Comparison of ENCODE assay signal across 18 mouse cellular contexts in the genomic region with DNA sequence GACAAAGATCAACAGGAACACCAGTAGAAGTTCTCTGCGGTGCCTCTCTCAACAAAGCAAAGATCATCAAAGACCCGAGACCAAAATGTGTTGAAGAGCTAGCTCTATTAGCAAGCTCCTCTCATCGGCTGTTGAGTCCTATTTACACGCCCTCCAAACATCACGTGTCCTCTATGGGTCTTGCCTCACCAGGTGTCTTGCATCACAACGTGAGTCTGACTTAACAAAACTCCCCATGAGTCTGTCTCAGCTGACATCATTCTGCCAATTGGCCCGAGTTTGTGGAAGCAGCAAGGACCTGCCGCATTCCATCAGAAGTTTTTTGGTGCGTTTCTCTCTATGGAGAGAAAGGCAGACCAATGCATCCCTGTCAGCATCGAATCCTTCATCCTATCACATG. TPM values are rescaled to one million over a fixed set of nuclear protein-coding genes. Genes with fewer than 3 reads are reported as not detected.
DNase-seq lines count a peak whose midpoint lies in the region; ATAC-seq and TF ChIP-seq lines count a peak whose summit lies in the region.
"Had no signal": no experiment of that assay in that cellular context is flagged by ENCODE, and none has a peak within 500 bp of the region (broad histone marks: within the 10 kb centered on the region; RNA-seq: fewer than 3 reads in every experiment).

No protein-coding gene starts in this region.

- H3K4me3 ChIP-seq in lung, adult 2 months (replicated peaks; ENCODE audit: extremely low read depth, low read depth, low read length) = no peak overlapping the region
- H3K4me3 ChIP-seq in kidney, embryonic 15.5 days (replicated peaks) = no peak overlapping the region
- H3K4me3 ChIP-seq: heart, embryonic 13.5 days; limb, embryonic 15.5 days; midbrain, embryonic 13.5 days had no signal

- no peaks in the 10 kb centered on the region for H3K4me1 ChIP-seq in lung, adult 2 months (ENCODE audit: control insufficient read depth, insufficient read depth, low read length)
- no peaks in the 10 kb centered on the region for H3K4me1 ChIP-seq in kidney, embryonic 15.5 days
- H3K4me1 ChIP-seq: heart, embryonic 13.5 days; limb, embryonic 15.5 days; midbrain, embryonic 13.5 days had no signal

- peaks cover 11% of the 10 kb centered on the region for H3K27me3 ChIP-seq in kidney, embryonic 15.5 days
- H3K27me3 ChIP-seq: limb, embryonic 15.5 days had no signal

- H3K36me3 ChIP-seq in kidney, embryonic 15.5 days = no peaks in the 10 kb centered on the region
- H3K36me3 ChIP-seq: heart, embryonic 13.5 days; limb, embryonic 15.5 days; midbrain, embryonic 13.5 days had no signal

- H3K27ac ChIP-seq in kidney, embryonic 15.5 days = no peak overlapping the region
- H3K27ac ChIP-seq: heart, embryonic 13.5 days; limb, embryonic 15.5 days; midbrain, embryonic 13.5 days had no signal

- no peaks in the 10 kb centered on the region for H3K9me3 ChIP-seq in kidney, embryonic 15.5 days (replicated peaks)
- H3K9me3 ChIP-seq: heart, embryonic 13.5 days; limb, embryonic 15.5 days; midbrain, embryonic 13.5 days had no signal

- DNase-seq in lung, adult 18-20 months = peak; percentile 20 to 48
- no peak for DNase-seq in lung, adult 2 months
- DNase-seq in T-cell, adult 2 months (ENCODE audit: low spot score) = peak; percentile 46
- DNase-seq in lung, postnatal 10 days = peak; percentile 13
- peak; percentile 63 for DNase-seq in naive thymus-derived CD4-positive, alpha-beta T cell, adult 2 months (ENCODE audit: low read depth)
- DNase-seq in embryo, embryonic 9.5 days (ENCODE audit: extremely low spot score) = no peak
- no peak for DNase-seq in kidney, adult 9 months
- DNase-seq: adrenal gland, postnatal 25 days; cerebellum, adult 8-10 months; forebrain, postnatal 0 days; gastrocnemius, postnatal 14 days; heart, postnatal 36 days had no signal

- H3K9ac ChIP-seq in kidney, embryonic 15.5 days = no peak overlapping the region
- H3K9ac ChIP-seq: forebrain, postnatal 0 days; heart, embryonic 13.5 days; limb, embryonic 15.5 days; midbrain, embryonic 13.5 days had no signal

- TF ChIP-seq POLR2A in lung, adult 2 months (IDR thresholded peaks at IDR 0.05; ENCODE audit: borderline replicate concordance, extremely low read depth, low read depth, low read length) = no peak

- no peak overlapping the region for H3K4me2 ChIP-seq in kidney, embryonic 15.5 days
- H3K4me2 ChIP-seq: heart, embryonic 13.5 days; limb, embryonic 15.5 days; midbrain, embryonic 13.5 days had no signal

- WGBS in lung, adult 2 months = 43% methylated on average over 10 of the region's 10 CpGs
- 62% methylated on average over 10 of the region's 10 CpGs for WGBS in kidney, embryonic 15.5 days

- ATAC-seq in kidney, embryonic 15.5 days (replicated peaks; ENCODE audit: low FRiP score) = no peak
- ATAC-seq: forebrain, postnatal 0 days; hindbrain, embryonic 16.5 days; midbrain, embryonic 13.5 days had no signal

- TF ChIP-seq CTCF in lung, adult 2 months (IDR thresholded peaks at IDR 0.05; ENCODE audit: insufficient read depth, low read length) = no peak

RNA-seq across cellular contexts. Expression of gene Nlrc5, which starts 6.2 kb away (rescaled TPM):
- polyA plus RNA-seq in lung, adult 2 months (2012; rRNA removed) = 9.3 and 12.0 TPM in 2 replicates
- 0.22 and 0.27 TPM in 2 replicates for polyA plus RNA-seq in kidney, embryonic 15.5 days (2015; fragmentation: Nextera tagmentation; extraction: Ambion mirVana)
- polyA plus RNA-seq: neural tube, embryonic 11.5 days had no signal

RNA-seq across cellular contexts. Expression of gene Herpud1, which starts 41.7 kb away (rescaled TPM):
- 341 and 489 TPM in 2 replicates for polyA plus RNA-seq in lung, adult 2 months (2012; rRNA removed)
- 66.7 and 70.0 TPM in 2 replicates for polyA plus RNA-seq in kidney, embryonic 15.5 days (2015; fragmentation: Nextera tagmentation; extraction: Ambion mirVana)

Comparison
In these comparisons a context has a peak if more than half of its experiments do, and no peak if none do; other contexts are left out.
1. DNase-seq: peak in lung, adult 18-20 months (2 of 2), T-cell, adult 2 months (single experiment), lung, postnatal 10 days (single experiment) and naive thymus-derived CD4-positive, alpha-beta T cell, adult 2 months (single experiment); none in lung, adult 2 months (single experiment), embryo, embryonic 9.5 days (single experiment) and kidney, adult 9 months (single experiment).